Mouse (Mus musculus): ENCODE measurements at regions not wholly inside any gene's neighbourhood (a gene's known extent, or its start where the extent isn't known, plus 50 kb on each side); places are given as distances from the start of the nearest gene placed in this dataset.

DNA sequence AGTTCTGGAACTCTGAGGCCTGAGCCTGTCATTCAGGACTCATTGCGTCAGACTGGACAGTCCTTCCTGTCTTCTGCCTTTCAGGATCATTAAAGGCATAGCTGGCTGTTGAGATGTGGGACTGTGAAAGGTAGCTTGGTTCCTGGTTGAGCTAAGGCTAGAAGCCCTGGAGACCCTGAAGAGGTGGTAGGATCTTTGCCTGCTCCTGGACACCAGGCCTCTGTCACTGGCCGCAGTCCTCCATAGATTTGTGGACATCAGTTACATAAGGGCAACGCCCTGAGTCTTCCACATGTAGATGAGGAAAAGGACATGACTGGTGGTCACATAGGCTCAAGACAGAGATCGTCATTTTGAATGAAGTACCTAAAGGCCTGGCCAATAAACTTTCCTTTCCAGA, 127.9 kb downstream of the Opa1 start:
- DNase-seq (ENCODE audit: low spot score in 2 of 2) = no peak

DNA sequence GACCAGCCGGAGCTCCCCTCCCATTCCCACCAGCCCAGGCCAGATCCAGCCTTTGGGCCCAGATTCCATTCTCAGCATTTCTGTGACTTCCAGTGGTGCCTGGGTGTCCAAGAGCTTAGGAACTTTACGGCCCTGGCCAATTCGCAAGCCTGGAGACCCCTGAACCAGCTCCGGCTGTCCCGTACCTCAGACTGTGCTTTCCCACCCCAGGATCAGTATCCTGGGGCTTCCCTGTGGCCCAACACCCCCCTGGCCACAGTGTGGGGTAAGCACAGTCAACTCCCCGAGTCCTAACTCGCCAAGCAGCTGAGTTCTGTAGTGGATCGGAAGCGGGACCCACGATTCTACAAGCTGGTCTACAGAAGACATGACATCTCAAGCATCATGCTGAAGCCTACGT, 128.5 kb downstream of the Opa1 start:
- no peak for DNase-seq (ENCODE audit: low spot score in 2 of 2)

DNA sequence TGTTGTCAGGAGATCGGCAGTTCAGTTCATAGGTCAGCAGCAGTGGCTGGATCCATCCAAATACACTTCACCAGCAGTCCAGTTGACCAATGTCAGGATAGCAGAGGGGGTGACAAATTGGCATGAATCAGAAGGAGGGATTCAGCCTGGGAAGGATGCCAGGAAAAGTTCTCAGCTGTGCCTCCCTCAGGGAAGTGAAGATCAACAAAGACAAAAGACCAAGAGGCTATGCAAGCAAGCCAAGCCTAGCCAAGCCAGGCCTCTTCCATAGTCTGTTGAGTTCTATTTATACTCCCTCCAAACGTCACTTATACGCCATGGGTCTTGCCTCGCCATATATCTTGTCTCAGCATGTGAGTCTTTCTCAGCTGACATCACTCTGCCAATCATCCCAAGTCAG, 129.9 kb downstream of the Opa1 start:
- DNase-seq (ENCODE audit: low spot score in 2 of 2) = no peak

GRCm38 (mm10) chr16:29711386-29711785, 132.3 kb downstream of the Opa1 start:
- no peak for DNase-seq (ENCODE audit: low spot score in 2 of 2)

DNA sequence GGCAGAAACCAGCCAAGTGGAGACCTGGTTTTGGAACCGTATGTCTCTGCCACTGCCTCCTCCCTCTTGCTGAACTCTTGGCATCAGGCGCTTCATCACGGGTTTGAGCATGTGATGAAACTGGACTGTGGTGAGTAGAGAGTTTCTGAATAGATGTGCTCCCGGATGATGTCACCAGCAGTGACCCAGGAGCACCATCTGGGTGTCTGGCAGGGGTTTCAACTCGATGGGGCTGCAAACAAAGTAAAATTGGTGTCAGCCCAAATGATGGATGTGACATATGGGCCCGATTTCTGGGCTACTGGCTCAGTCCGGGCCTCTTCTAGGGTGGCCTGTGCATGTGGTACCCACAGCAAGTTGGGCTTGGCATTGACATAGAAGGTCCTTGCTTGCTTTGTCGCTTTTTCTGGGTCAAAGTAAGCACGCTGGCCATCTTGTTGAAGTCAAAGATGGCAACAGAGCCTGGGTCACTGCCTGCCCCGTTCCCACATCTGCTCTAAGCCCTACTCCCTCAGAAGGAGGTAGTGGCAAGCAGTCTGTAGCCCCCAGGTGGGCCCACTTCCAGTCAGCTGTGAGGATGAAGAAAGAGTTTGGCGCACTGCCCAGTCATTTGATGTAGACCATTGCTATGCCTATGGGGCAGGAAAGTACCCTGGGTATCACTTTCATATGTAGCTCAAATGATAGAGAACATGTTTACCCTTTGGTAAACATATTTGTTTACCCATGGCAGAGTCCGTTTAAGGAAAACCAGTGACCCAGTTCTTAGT, 133.0 kb downstream of the Opa1 start:
- DNase-seq (ENCODE audit: low spot score in 2 of 2) = no peak

- DNase-seq (ENCODE audit: low spot score in 2 of 2) = no peak
Measured at GRCm38 (mm10) chr16:29714612-29715127, 135.5 kb downstream of the Opa1 start.

DNA sequence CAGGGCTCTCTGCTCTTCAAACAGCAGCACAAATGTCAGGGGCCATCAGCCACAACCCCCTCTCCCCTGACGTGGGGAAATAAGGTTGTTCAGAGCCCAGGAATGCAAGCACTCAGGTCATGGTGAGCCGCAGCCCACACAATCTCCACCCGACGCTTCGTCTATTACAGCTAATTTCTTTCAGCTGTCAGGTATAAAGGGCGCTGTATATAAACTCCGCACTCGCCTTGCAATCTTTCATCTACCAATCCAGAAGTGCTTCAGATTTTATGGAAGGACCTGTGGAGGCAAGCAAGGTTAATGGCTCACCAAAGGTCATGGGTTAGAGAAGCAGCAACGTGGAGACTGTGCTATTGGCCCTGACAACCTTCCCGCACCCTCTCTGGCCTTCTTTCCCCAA, 139.8 kb downstream of the Opa1 start:
- DNase-seq (ENCODE audit: low spot score in 2 of 2) = no peak

- no peak for DNase-seq (ENCODE audit: low spot score in 2 of 2)
Measured at GRCm38 (mm10) chr16:29719571-29720451, 140.7 kb downstream of the Opa1 start.

DNA sequence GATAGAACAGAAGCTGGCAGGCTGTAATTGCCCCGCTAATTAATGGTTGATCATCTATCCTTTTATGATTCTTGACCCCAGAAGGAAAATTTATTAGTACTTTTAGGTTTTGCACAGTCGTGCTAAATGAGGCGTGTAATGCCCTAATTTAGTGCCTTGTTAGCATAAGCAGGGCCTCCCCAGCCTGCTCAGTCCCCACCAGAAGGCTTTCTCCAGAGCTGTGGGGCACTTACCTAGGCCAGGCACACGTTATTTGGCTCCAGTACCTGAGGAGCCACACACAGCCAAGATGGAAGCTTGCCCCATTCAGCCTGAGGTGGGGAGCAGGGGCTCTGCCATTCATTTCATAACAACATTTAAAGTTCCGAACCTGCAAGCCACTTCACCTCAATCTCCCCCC, 146.0 kb downstream of the Opa1 start:
- no peak for DNase-seq (ENCODE audit: low spot score in 2 of 2)

DNA sequence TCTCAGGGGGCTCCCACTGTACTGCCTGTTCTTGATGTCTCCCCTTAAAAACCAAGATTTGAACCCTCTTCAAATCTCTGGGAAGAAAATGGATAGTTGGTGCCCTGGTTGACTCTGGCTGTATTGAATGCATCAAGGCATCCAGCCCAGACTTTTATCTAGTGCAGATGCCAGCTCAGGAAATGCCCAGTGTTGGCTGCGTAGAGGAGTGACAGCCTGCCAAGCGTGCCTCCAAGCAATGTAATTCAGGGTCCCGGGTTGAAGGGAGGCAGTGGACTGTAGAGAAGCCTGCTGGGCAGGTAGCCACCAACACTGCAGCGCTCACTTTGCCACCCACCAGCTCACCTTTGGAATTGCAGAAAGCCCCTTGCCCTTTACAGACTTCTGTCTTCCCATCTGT, 146.4 kb downstream of the Opa1 start:
- no peak for DNase-seq (ENCODE audit: low spot score in 2 of 2)

- peak in 1 of 2 experiments; percentile 57 for DNase-seq (ENCODE audit: low spot score in 2 of 2)
Measured at GRCm38 (mm10) chr16:29727397-29727796, 148.3 kb downstream of the Opa1 start.

- peak; percentile 48 to 74 for DNase-seq (ENCODE audit: low spot score in 2 of 2)
Measured at GRCm38 (mm10) chr16:29728769-29729481, 149.8 kb downstream of the Opa1 start.

DNA sequence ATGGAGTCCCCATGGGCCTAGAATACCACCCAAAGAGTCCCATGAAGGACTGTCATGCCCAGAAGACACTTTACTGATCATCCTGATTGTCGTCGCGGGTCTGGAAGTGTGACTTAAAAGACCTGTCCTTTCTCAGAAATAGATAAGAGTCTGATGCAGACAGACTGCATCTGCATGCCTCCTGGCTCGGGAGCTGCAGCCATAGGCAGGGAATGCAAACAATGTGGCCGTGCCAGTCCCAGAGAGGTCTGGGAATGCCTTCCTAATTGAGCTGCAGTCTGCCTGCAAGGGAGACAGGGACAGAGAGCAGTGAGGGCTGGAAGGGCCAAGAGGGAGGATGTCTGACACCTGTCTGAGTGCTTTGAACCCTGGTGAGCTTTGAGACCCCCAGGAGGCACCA, 150.9 kb downstream of the Opa1 start:
- no peak for DNase-seq (ENCODE audit: low spot score in 2 of 2)

GRCm38 (mm10) chr16:29732889-29733288, 153.8 kb downstream of the Opa1 start:
- no peak for DNase-seq (ENCODE audit: low spot score in 2 of 2)

- no peak for DNase-seq (ENCODE audit: low spot score in 2 of 2)
Measured at GRCm38 (mm10) chr16:29733847-29734246, 154.7 kb downstream of the Opa1 start.

GRCm38 (mm10) chr16:29734324-29734723, 155.2 kb downstream of the Opa1 start:
- DNase-seq (ENCODE audit: low spot score in 2 of 2) = no peak

DNA sequence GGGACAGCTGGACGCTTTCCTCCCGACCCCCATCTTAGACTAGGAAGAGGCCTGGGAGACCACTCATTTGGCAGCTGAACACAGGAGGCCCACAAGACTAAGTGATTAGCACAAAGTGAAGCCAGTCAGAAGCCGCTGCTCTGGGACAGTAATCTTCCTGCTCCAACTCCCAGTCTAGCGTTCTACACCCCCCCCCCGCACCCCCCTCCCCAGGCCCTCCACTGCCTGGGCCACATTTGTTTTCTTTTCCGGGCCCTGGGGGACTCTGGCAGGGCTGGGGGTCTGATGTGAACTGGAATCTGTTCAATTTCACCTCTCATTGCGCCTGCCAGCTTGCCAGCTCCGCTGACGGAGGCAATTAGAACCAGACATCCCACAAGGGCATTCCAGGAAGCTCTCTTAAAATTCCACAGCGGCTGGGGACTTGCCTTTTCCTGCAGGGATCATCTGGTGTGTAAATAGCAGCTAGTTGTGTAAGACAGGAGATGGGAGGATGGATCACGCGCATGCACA, 155.7 kb downstream of the Opa1 start:
- DNase-seq (ENCODE audit: low spot score in 2 of 2) = no peak

- DNase-seq (ENCODE audit: low spot score in 2 of 2) = peak in 1 of 2 experiments; percentile 21
Measured at GRCm38 (mm10) chr16:29735371-29736008, 156.4 kb downstream of the Opa1 start.

- no peak for DNase-seq (ENCODE audit: low spot score in 2 of 2)
Measured at GRCm38 (mm10) chr16:29736211-29736610, 157.1 kb downstream of the Opa1 start.

GRCm38 (mm10) chr16:29738075-29738474, 158.9 kb downstream of the Opa1 start:
- DNase-seq (ENCODE audit: low spot score in 2 of 2) = no peak

DNA sequence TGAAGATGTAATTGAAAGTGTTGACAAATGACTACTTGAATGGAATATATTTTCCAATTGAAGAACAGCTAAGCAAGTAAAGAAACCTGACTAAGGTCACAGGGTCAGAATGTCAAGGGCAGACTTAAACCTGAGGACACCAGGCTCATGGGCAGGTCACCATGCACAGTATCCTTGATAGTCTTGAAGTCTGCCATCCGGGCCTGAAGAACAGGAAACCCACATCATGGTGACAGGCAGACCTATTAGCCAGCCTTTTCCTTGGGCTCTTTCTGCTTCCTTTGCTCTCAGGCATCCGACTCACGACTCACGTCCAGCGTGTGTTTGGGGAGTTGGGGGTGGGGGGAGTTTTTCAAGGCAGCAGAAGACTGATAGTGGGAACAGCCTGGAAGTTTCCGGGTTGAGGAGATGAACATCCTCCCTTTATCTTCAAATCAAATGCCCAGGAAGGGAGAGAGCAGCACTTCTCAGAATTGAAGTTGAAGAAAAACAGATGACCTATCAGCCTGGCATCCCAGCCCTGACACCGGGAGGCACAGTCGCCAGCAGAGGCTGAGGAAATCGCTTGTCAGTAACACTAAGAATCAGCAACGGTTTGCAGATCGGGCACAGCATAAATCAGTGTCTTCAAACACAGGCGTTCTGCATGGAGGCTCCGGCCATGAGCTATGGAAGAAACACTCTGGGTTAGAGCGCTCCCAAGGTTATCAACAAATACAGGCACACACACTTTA, 163.5 kb downstream of the Opa1 start:
- no peak for DNase-seq (ENCODE audit: low spot score in 2 of 2)

All from natural killer cell, adult 2 months (primary cell).